Mouse (Mus musculus) NIH3T3 (cell line): ENCODE data around the gene Ap3b1.
A peak's percentile ranks its signal among the peaks of the same experiment; 100 is the strongest.

Experiments
- DNase-seq: peaks from one replicate; pipeline ENCODE4 v3.0.0-alpha.2; 2012; ENCODE audit warnings: low read depth

Ap3b1 gene

DNA sequence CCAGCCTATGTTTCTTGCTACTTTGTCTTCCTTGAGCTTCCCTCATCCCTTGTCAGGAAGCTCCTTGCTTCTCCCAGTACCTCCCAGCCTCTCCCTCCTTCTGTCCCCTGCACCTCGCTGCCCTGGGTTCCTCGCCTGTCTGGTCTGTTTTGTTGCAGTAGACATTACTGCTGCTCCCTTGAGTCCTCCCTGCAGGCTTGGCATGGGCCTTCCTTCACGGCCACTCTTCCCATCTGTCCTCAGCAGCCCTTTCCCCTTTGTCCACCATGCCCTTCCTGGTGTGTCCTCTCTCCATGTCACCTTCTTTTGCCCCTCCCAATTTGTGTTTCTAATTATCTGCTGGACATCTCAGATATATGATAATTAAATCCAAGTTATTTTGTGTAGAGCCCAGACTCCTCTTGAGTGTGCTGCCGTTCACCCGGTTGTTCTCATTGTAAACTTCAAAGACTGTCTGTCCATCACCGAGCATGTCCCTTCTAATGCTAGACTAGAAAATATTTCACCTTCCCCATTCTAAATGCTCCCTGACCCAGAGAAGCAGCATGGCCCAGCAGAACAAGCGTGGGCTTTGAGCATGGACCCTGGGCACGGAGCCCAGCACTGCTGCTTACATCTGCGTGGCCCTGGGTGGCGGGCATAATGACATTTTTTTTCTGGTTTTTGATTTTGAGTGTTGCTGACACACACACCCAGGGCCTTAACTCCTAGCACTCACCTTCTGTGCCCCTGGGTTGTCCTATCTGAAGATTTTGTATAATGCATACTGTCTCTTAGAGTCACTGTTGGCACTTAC, 181.3 kb downstream of the Ap3b1 start:
- DNase-seq, result no peak

DNA sequence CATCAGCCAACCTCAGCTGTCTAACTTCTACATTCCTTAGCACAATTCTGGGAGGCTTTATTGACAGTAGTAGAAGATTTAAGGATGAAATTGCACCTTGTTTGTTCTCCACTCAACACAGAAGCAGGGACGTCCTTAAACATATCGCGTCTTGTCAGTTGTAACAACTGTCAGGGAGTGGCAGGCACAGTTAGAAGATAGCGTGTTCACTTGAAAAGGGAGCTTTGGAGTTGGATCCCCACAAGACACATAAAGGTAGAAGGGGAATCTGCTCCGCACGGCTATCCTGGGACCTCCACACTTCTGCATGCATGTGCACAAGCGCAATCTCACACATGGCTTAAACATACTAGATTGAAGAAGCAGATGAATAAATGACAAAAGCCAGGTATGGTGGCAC, 183.3 kb downstream of the Ap3b1 start:
- DNase-seq, result no peak

DNA sequence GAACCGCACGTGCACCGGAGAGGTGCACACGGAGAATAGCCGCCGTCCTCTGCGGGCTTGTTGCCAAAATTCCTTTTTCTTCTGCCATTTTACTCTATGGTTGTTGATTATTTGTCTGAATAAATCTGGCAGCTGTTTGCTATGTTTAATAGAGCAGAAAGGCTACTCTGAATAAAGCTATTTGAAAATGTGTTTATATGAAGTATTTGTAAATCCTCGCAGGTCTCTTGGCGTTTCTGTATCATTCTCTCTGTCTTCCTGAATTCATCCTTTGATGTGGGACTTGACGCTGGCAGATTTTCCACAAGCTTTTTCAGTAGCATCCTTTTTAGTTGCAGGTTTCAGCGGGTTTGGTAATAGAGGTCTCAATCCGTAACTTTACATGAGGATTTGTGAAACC, 185.5 kb downstream of the Ap3b1 start:
- no peak for DNase-seq

DNA sequence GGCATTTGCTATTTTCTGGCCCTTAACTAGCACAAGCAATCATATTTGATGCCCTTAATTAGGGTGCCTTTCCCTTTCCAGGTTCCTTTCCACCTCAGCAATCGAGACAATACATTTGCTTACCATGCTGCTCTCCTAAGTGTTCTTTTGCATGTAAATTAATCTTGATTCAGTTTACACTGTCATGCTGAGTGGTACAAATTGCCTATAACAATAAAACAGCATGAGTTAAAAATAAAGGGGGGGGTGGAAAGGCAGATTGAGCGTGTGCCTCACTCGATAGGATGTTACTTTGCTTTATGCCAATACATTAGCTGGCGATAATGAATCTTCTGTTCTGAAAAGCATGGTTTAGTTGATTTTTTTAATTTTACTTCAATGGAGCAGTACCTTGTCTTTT, 187.0 kb downstream of the Ap3b1 start:
- DNase-seq, result no peak

DNA sequence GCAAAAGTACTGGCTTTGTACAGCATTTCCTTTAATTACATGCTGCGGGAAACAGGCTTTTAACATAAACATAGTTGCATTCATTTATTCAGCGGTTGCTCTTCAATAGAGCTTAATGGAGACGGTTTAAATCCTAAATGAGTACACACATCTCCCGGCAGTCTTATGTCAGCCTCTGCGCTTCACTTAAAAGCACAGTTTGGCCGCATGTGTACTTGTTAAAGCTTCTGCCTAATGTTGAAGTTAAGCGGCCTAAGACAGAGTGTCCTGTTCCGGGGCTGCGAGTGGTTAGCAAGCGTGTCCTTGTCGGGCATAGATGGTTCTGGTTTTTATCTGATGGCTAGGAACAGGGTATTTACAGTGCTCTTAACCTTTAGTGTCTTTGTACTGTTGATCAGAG, 187.5 kb downstream of the Ap3b1 start:
- no peak for DNase-seq

DNA sequence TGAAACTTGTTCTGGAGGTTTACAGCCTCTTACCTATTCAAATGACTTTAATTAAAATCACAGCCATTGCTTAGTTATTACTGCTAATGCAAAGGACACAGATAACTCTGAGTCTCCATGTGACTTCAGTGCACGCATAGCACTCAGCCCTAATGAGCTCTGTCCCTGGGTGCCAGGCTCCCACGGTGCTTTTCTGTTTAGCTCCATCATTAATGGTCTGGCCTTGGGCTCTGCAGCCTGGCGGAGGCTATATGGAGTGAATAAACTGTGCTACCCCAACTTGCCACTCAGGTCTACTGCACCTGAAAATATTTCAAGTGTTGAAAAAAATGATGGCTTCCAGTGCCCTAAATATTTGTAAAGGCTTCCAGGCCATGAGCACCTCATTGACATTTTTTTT, 190.8 kb downstream of the Ap3b1 start:
- no peak for DNase-seq

DNA sequence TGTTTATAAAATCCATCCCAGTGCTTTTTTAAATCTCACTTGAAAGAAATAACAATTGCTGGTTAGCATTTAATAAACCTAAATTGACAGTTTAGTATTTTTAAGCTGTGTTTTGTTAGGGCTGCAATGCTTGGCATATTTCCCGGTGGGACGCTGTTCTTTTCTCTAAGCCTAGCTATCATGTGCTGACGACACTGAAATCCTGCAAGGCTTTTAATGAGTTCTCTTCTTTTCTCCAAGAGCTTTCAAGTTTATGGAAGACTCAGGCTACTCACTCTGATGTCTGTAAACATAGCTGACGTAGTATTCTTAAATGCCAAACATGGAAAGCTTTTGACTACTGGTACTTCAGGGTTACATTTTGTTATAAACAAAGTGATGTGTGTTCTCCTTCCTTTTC, 191.3 kb downstream of the Ap3b1 start:
- no peak for DNase-seq

DNA sequence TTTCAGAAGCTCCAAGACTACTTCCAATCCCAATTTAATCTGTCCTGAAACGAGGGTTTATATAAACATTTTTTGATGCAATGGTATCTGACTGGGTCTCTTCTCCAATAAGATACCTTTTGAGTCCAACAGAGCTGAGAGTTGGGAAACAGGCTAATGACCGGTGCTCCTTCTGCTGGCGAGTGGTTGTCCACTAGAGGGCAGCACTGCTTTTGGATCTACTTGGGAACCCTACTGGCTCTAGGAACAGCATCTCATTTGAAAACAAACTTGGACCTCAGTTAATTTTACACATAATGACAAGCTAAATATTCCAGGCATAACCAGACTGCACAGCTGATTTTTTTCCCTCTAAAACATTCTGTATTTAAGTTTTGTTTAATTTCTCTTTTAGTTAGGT, 201.3 kb downstream of the Ap3b1 start:
- peak; percentile 90 for DNase-seq

DNA sequence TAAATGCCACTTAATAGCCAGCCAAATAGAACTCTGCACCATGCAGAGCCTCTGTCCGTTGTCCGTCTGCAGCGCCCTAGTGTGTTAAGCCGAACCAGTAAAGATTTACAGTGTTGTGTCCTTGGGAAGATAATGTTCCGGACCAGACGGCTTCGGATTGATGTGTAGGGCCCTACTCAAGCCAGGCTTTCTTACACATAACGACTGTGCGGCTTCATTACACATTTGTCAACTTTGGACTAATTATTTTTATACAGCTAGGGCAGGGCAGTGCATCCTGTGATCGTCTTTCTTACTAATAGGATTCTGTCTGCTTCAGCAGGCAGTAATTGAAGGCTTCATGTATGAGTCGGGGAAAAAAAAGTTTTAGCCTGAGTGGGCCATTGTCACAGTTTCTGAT, 202.1 kb downstream of the Ap3b1 start:
- no peak for DNase-seq

DNA sequence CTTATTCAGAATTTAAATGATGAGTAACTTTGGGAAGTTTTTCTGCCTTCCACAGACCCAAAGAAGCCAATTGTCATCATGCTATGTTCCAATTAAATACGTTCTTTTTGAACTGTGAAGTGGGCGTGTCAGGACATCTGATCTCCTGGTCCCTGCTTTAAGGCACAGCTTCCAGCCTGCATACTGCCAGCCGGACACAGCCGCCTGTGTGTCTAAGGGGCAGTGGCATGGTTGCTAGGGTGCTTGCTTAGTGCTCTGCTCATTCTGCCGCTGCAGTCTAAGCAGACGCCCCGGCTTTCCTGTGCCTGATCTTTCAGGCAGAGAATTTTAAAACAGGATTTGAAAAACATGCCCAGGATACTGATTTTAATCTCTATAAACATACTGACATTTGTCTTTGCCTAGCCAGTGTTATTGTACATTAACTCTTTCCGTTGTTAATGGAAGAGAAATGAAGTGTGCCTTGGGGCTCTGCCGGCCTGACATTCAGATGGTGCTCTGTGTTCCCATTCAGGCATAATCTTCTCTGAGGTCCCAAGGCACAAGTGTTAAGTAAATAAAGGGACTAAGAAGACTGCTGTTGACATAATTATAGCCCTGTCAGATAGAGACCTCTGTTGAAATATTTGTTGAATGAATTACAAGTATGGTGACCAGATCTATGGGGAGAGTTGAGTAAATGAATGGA, 204.0 kb downstream of the Ap3b1 start:
- DNase-seq, result no peak

DNA sequence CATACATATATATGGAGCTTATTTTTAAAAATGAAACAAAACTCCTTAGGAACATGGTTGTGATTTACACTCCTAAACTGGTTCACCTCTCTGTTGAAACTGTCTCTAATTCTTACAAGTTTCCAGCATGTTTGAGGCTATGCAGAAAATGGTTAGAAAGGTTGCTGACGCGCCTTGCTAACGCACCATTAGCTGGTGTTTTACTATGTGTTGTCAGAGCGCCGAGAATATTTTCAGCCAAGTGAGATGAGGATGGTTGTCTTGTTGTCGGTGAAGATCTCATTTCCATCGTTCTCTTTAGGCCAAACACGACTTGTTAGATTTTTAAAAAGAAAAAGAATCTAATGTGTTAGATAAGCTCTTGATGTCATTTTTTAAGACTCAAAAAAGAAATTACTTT, 205.1 kb downstream of the Ap3b1 start:
- DNase-seq, result no peak

DNA sequence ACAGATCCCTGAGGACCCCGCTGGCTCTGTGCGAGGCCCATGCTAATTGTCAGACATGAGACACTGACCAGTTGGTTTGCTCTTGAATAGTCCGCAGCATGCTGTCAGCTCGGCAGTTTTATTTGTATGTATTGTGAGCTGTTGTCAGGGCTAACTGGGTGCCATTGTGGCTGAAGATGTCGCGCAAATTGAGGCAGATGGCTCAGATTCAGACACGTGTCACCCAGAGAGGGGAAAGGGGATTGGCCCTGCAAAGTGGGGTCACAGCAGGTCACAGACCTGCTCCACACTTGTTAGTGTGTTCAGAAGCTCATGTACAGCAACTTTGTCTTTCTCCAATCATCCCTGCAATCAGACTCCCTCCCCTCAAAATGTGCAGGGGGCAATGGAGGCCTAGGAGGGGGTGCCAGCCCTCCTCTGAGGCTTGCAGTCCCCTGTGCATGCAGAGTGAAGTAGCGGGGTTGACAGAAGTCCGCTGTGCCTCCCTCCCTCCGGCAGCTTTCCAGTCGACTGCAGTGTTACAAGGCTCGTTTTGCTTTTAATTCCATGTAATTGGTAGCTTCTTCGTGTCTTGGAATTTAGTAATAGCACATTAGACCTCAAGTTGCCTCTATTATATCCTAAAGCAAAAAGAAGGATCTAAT, 205.7 kb downstream of the Ap3b1 start:
- DNase-seq, result no peak

DNA sequence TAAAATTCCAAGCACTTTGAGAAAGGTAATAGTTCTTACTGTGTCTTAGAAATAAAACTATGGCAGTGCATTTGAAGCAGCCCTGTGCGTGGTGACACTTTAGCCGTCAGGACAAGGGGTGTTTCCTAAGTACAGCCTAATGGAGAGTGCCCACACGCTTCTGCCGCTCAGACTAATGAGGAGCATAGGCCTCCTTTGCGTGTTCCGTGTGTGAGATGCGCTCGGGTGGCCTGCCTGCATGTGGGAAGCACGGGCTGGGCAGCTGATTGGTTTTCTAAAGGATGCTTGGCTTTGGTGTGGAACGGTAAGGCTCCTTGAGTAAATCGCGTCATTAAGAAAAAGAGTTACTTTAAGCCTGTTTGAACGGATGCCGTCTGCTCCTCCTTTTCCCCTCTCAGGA, 206.4 kb downstream of the Ap3b1 start:
- DNase-seq, result no peak

DNA sequence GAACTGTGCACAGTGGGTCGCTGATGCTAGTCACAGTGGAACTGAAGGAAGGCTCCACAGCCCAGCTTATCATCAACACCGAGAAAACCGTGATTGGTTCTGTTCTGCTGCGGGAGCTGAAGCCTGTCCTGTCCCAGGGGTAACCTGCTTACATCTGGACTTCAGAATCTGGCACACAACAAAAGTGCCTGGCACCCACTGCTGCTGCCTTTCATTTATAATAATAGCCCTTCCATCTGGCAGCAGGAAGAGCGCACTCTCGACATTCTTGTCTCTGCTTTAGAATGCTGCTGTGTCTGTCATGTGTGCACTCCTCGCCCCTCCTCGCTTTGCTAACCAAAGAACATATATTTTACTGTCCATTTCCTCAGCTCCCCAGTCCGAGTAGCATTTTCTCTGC, 206.9 kb downstream of the Ap3b1 start:
- DNase-seq, result no peak

DNA sequence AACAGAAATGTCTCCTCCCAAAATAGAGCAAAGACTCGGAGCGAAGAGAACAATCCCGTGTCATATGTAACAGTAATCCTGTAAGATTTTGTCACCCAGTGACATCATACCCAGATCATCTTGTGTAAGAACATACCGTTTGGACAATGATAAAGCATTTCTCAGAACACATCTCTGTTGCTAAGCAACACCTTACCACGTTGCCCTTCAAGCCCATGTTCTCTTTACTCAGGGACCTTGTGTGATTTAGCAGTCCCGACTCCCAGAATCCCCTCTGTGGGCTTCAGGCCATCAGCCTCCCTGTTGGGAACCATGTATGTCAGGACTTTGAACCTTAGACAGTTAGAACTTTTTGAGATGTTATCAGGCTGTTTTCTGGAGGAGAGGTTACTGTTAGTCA, 209.0 kb downstream of the Ap3b1 start:
- no peak for DNase-seq

DNA sequence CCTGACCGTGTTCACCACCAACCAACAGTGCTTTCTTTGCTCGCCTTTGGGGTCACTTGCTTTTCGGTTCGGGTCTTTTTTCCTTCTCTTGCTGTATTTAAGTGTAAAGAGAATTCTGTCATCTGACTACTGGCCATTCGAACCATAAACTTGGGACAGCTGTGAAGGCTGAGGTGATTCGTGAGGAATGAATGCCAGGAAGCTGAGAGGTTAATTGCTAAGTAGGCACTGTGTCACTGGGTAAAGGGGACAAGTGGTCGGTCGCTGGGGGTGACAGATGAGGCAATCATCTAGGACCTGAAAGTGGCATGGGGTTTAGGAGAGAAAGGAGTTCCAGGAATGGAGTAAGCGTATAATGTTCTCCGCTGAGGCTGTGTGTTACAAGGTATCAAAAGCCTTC, 212.2 kb downstream of the Ap3b1 start:
- no peak for DNase-seq

DNA sequence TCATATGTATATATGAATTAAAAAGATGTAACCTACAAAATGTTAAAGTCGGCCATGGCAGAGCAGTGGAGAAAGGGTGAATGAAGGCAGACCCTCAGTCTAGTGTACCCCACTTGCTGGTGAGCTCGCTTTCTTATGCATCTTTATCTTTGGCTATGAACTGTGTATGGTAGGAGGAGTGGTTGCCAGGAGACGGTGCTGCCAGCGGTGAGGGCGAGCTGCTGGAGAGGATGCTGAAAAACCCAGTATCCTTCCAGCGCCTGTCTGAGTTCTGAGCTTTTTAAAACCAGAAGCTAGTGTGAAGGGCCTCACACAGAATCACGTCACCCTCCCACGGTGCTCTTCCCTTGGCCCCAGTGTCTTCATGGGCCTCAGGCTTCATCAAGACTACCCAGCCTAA, 214.6 kb downstream of the Ap3b1 start:
- DNase-seq, result no peak

DNA sequence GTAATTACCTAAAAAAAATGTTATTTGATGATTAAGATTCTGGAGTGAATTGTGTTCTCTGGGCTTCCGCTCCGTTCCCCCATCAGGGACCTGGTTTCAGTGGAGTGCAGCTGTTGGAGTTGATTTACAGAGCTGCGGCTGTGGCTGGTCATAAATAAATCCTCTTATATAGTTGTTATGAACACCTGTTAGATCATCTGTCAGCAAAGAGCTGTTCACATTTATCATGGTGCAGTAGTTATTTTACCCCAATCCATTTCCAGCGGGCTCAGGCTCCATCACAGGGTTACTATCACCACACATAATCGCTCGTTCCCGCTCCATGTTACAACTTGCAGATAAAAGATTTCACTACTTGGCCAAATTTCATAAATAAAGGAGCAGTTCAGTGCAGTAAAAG, 215.1 kb downstream of the Ap3b1 start:
- no peak for DNase-seq

DNA sequence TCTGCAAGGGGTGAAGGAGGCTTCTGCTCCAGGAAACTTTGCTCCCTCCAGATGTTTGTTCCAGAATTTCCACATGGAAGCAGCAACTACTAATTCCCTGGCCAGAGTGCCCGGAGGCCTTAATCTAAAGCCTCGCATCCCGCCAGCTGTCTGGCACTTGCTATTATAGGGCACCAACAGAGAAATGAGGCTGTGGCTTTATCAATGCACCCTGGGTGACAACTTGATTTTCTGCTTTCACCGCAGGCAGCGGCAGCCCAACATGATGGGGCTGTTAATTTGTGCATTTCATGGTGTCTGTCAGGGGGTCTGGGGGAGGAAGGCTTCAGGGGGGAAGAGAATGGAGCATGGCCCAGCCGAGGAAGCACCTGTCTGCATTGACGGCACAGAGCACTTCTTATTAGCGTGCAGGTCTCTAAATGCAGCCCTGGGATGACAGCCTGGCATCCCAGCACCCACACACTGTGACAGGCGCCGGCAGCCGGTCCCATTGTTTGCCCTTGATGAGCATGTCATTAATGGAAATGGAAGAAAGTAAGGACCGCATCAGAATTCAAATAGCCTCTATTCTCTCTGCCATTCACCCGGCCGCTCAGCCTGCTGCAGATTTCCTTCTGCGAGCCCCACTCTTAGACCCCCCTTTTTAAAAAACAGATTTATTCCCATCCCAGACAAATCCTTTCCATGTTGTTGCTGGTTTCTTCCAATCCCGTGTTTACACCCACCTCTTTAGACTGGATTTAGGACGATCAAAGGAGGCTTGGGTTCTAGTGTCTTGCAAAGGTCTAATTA, 217.0 kb downstream of the Ap3b1 start:
- no peak for DNase-seq

DNA sequence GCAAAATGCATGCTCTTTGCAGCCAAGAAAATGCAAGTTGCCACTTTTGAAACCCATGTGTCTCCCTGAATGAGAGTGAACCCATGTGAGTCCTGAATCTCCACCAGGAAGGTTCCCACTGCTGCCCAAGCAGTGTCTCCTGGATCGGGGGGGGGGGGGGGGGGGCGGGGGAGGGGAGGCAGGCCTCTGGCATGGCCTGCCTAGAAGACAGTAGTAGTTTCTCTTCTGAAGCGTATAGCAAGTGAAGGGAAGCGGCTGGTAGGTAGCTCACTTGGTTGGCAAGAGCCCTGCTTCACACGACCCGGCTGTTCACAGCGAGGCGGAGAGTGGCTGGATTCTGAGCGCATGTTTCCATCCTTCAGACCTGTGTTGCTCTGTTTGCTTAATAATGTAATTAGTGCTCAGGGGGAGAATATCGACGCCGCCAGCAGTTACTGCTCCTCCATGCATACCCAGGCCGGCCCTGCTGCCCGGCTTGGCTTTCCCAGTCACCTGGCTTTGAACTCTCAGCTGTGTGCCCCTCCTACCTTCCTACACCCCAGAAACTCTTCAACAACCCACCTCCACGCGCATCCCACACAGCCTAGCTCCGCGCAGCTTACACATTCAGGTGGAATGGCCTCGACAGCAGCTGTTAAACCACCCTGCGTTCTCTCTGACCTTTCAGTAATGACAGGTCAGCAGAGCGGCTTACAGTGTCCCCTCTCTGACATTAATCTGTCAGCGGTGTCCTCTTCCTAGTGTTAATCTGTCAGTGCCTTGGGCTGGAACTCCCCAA, 217.8 kb downstream of the Ap3b1 start:
- no peak for DNase-seq

DNA sequence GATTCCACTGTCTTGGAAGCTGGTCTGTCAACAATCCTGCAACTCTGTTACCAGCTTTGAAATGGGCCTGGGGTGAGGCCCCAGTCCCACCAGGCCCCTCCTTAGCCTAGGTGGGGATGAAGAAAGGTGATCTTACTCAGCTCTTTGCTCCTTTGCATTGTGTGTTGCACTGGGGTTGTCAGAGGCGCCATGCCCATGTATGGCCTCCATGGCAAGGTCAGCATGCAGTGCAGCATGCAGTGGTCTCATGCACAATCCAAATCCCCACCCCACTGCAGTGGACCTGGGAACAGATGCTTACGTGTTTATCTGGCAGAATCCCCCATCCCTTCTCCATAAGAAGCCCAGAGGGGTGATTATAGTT, 218.4 kb downstream of the Ap3b1 start:
- no peak for DNase-seq

DNA sequence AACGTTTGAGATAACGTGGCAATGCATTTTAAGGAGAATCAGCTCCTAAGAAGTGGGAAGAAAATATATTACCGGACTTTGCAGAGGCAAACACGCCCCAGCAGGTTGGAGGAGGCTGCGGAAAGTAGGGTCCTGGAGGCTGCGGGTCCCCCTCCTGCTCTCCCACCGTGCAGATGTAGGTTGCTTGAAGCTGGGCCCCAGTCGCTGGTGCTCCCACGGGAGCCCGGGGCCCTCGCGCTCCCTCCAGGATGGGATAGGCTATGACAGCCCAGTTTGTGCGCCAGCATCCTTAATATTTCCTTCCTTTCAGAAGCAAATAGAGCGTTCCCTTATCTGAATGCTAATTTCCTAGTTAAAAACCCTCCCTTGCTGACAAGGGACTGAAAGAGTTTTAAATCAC, 236.5 kb downstream of the Ap3b1 start:
- no peak for DNase-seq
